Mouse (Mus musculus) bone marrow macrophage, adult 2 months (primary cell): ENCODE data around the gene Entr1.

Experiments used
- CTCF ChIP-seq: IDR thresholded peaks from 2 replicates; pipeline ENCODE4 v1.5.1; 2012; ENCODE audit warnings: low read depth, mild to moderate bottlenecking, low read length, moderate library complexity
- POLR2A ChIP-seq: IDR thresholded peaks from 2 replicates; pipeline ENCODE4 v1.6.1; 2012; ENCODE audit warnings: mild to moderate bottlenecking, low read depth, low read length, borderline replicate concordance

DNA sequence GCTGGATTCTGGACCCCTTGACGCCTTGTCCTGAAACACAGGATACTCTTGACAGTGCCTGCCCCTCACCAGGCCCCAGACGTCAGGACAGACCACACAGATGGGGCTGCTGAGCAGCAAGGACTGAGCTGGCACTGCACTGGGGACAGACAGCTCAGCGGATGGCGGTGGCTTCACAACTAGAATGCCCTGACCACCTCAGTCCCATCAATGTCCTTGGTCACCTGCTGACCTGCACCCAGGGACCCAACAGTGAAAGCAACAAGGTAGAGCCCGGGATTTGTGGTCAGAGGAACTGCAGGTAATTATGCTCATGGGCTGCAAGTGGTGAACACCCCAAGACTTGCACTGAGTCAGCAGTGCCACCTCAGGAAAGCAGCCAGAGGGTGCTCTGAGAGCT is 26.1 kb downstream of the Entr1 start:
- TF ChIP-seq CTCF (no peak), POLR2A (no peak)
